Mouse (Mus musculus) kidney, adult 11 months (tissue): ENCODE measurements around the gene Ercc6l2.

ENCODE experiments used
- DNase-seq: peaks from one replicate; pipeline ENCODE4 v3.0.0; 2022

Ercc6l2 gene

DNA sequence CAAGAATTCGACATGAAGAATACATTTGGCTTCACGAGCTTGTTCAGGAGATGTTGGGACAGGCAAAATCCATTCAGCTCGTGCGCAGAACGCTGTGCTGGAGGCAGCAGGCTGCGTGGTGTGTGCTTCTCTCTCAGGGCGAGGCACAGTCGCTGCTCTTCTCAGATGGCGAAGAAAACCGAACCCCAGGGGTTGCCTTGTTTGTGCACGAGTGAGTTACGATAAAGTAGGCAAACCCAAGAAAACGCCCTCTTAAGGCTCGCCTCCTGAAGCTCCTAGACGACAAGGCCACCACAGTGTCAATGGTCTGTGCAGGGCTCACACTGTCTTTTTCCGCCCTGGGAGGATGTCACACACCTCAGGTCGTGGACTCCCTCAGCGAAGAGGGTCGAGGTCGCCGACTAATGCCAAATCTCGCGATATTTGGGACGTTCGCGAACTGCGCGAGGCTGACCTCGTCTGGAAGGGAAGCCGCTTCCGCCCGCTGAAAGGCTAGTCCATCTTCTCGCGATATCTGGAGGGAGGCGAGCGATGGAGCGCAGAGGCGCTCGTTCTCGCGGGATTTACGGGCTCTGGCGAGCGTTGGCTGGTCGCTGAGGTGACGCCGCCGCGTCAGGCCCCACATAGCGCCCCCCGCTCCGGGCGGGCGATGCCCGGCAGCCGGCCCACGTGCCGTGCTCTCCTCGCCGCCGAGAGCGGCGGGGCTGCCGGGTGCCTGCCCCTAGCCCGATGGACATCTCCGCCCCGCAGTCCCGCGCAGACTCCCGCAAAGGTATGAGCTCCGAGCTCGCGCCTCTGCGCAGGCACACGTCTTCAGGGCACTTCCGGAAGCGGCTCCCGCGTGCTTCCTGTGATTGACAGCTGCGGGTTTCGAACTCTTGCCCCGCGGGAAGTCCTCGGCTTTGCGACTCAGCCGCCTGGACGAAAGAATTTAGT, at the start of gene Ercc6l2:
Gene Ercc6l2 (plus strand): TSS at position 495 of the 936 bp plus-strand sequence.
- peak; percentile 98 for DNase-seq

- no peak for DNase-seq
These were observed 49.0 kb upstream of the Ercc6l2 start for GRCm38 (mm10) chr13:63766065-63766464.

- no peak for DNase-seq
These were observed 44.0 kb upstream of the Ercc6l2 start for GRCm38 (mm10) chr13:63771009-63771408.

GRCm38 (mm10) chr13:63778925-63779324, 36.1 kb upstream of the Ercc6l2 start:
- DNase-seq, result no peak

DNA sequence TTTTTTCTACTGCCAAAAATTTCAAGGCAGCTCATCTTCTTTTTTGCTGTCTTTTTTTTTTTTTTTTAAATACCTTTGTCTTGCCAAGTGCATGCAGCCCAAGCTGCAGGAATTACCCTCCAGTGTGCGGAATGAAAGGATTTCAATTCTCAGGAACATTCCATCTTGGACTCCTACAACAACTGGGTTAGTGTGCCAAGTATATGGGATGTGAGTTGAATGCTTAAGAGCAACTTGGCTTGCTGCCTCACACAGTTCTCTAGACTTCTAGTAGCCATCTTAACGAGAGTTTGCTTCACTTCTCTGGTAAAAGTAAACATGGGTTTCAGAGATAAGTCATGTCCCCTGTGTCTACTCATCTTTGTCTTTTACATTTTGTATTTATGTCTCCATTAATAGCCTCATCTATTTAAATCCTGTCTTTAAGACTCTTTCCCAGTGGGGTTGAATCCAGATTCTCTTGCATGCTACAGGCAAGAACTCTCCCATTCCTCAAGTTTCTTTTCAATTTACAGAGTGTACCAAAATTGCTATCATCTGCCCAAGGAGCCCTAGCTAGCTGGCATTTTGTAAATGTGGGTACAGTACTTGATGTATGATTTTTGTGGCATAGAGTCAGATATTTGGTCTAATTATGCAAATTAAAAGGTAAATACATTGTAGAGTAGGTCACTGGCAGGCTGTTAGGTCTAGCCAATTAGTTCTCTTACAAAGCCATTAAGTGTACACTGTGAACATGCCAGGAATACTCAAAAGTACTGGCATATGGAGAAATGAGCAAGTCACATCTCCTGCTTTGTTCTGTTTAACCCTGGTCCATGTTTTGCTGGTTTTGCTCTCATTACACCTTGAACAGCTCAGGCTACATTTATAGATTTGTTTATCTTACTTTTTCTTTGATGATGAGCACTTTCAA, 35.4 kb upstream of the Ercc6l2 start:
- DNase-seq, result no peak

- no peak for DNase-seq
These were observed 22.7 kb upstream of the Ercc6l2 start for GRCm38 (mm10) chr13:63792234-63792831.

GRCm38 (mm10) chr13:63793345-63794308, 21.4 kb upstream of the Ercc6l2 start:
- no peak for DNase-seq

GRCm38 (mm10) chr13:63798677-63799076, 16.4 kb upstream of the Ercc6l2 start:
- no peak for DNase-seq

DNA sequence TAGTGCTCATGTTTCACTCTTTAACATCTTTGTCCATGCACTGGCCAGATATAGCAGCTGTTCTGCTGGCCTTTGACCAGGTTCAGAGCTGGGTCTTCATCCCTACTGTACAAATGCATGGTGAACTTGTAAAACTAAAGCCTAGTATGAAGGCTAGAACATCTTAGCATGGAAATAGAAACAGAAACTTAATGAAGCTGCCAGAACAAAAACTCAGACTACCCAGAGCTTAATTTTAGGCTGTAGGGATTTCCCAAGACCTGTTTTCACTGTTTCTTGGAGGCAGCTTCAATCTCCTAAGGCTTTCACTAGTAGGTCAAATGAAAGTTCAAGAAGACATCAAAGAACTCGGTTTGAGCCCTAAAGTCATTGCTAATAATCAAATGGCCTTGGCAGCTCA, 15.1 kb upstream of the Ercc6l2 start:
- DNase-seq, result no peak

GRCm38 (mm10) chr13:63801289-63801688, 13.8 kb upstream of the Ercc6l2 start:
- no peak for DNase-seq

DNA sequence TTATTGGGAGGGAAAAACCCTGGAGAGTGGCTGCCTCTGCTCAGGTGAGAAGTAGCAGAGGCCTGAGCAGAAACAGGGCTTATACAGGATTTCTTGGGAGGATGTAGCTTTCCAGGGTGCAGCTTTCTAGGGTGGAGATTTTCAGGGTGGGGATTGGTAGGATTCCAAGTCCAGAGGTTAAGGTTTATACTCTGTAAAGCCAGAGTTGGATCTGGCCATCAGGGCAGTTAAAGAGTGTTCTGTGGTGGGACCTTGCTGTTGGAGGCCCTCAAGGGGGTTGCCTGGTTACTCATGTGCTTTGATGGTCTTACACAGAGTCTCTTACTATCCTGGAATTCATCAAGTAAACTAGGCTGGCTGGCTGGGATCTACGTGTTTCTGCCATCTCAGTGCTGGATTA, 7.8 kb upstream of the Ercc6l2 start:
- no peak for DNase-seq

- DNase-seq, result no peak
These were observed 7.1 kb upstream of the Ercc6l2 start for GRCm38 (mm10) chr13:63807979-63808378.

DNA sequence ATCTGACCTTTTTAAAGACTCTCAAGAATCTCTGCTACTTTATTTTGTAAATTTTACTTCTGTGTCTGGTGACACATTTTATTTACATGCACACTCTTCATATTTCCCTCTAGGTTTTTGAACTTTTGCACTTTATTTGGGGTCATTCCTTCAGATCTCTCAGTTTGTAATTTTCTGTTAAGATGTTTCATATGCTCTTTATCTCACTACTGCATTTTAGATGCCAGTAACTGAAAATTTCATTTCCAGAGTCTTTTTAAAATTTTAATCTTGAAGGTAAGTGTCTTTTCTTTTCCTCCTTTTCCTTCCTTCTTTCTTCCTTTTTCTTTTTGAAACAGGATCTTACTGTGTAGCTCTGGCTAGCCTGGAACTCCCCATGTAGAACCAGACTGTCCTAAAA, 3.6 kb upstream of the Ercc6l2 start:
- no peak for DNase-seq

DNA sequence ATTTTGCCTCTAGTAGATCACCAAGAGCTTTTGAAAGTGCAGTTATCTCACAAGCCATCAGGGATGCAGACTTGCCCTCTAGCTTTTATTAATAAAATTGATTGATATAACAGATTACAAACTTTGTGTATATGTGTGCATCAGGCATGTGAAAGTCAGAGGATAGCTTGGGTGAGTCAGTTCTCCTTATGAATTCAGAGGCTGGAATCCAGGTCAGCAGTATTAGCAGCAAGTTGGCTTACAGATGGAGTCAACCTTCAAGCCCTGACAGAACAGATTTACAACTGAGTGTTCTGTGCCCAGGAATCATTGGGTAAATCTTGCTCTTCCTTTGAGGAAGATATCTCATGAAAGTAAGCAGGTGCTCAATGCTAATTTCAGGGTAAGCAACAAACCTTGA, 891 bp downstream of the Ercc6l2 start:
- DNase-seq, result no peak

GRCm38 (mm10) chr13:63845758-63846157, 30.7 kb downstream of the Ercc6l2 start:
- DNase-seq, result no peak

GRCm38 (mm10) chr13:63850308-63851011, 35.4 kb downstream of the Ercc6l2 start:
- no peak for DNase-seq

DNA sequence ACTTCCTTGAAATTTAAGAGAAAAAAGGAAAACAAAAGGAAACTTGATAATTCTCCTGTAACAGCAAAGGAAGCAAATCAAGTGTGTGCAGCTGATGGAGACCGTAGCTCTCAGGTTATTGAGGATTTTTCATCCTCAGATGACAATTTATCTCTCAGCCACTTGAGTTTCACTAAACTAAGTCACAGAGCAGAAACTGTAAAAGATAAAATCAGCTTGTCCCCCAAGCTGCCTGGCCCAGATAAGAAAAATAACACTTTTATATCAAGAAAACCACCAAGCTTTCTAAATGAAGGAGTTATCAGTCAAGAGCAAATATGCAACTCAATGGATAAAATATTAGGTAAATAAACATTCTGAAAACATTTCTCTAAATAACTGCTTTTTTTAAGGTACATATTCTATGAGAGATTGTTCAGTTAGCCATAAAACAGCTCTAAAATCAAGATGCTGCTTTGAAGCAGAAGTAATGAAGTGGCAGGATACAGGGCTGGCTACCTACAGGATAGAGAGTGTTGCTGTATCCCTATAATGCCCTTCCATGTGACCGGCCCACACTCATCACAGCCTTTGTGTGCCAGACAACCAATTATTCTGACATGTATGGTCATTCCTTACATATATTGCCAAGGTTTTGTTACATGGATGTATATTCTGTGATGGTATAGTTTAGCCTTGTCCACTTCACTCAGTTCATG, 57.7 kb downstream of the Ercc6l2 start:
- DNase-seq, result no peak

GRCm38 (mm10) chr13:63877138-63877537, 62.1 kb downstream of the Ercc6l2 start:
- DNase-seq, result no peak

- DNase-seq, result no peak
These were observed 64.2 kb downstream of the Ercc6l2 start for GRCm38 (mm10) chr13:63879105-63879863.

DNA sequence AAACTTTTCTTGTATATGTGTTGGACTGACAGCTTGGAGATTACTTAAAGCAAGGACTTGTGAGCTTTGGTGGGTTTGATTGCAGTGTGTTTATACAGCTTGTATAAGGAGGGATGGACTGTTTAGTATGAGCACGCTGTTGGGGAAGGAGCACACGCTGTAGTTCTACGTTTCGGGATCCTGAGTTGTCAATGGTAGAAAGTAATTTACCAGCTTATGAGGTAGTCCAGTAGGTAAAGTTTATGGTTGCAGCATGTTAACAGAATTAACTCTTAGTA, 64.8 kb downstream of the Ercc6l2 start:
- no peak for DNase-seq
